Mouse (Mus musculus): ENCODE measurements around the gene A730071L15Rik. TPM values are rescaled to one million over a fixed set of nuclear protein-coding genes. Genes with fewer than 3 reads are reported as not detected.

A730071L15Rik gene
- polyA plus RNA-seq, 2 experiments: 0.30 to 0.48 TPM

- Histone ChIP-seq H3K9ac (ENCODE audit: low read depth, low read length, severe bottlenecking) (no peak overlapping the region), H3K27ac (replicated peaks; ENCODE audit: low read depth, low read length) (no peak overlapping the region), H3K36me3 (ENCODE audit: control insufficient read depth, insufficient read depth, low read length) (no peaks in the 10 kb centered on the region), H3K4me1 (ENCODE audit: control insufficient read depth, insufficient read depth, low read length) (no peaks in the 10 kb centered on the region), H3K27me3 (ENCODE audit: control insufficient read depth, insufficient read depth, low read length) (no peaks in the 10 kb centered on the region), H3K4me3 (replicated peaks; ENCODE audit: low read length) (no peak overlapping the region), H3K9me3 (ENCODE audit: control insufficient read depth, low read length) (no peaks in the 10 kb centered on the region), H3K4me2 (replicated peaks; ENCODE audit: low read depth, low read length, severe bottlenecking) (no peak overlapping the region)
- 93% methylated on average over 1 of the region's 1 CpGs for WGBS
- DNase-seq (ENCODE audit: low spot score): no peak
- ATAC-seq (ENCODE audit: low FRiP score, low read depth): no peak
- TF ChIP-seq POLR2A (IDR thresholded peaks at IDR 0.05; ENCODE audit: borderline replicate concordance, extremely low read depth, insufficient read depth, insufficient read length): no peak
These were observed 8.3 kb downstream of the A730071L15Rik start for GRCm38 (mm10) chr11:6208158-6208557.

- TF ChIP-seq POLR2A (IDR thresholded peaks at IDR 0.05; ENCODE audit: borderline replicate concordance, extremely low read depth, insufficient read depth, insufficient read length): no peak
- H3K9me3 ChIP-seq (ENCODE audit: control insufficient read depth, low read length): no peaks in the 10 kb centered on the region
- DNase-seq (ENCODE audit: low spot score) (no peak), ATAC-seq (ENCODE audit: low FRiP score, low read depth) (no peak)
- WGBS: 54% methylated on average over 3 of the region's 3 CpGs
- H3K4me3 ChIP-seq (replicated peaks; ENCODE audit: low read length): no peak overlapping the region
- no peaks in the 10 kb centered on the region for H3K4me1 ChIP-seq (ENCODE audit: control insufficient read depth, insufficient read depth, low read length)
- H3K27ac ChIP-seq (replicated peaks; ENCODE audit: low read depth, low read length): no peak overlapping the region
- no peaks in the 10 kb centered on the region for H3K36me3 ChIP-seq (ENCODE audit: control insufficient read depth, insufficient read depth, low read length)
- H3K4me2 ChIP-seq (replicated peaks; ENCODE audit: low read depth, low read length, severe bottlenecking): no peak overlapping the region
- no peak overlapping the region for H3K9ac ChIP-seq (ENCODE audit: low read depth, low read length, severe bottlenecking)
- H3K27me3 ChIP-seq (ENCODE audit: control insufficient read depth, insufficient read depth, low read length): no peaks in the 10 kb centered on the region
These were observed 17.0 kb downstream of the A730071L15Rik start for GRCm38 (mm10) chr11:6216834-6217233.

- no peak for ATAC-seq (ENCODE audit: low FRiP score, low read depth)
These were observed 18.5 kb downstream of the A730071L15Rik start for GRCm38 (mm10) chr11:6218189-6218896.

GRCm38 (mm10) chr11:6219967-6220366 is 20.1 kb downstream of the A730071L15Rik start:
- Histone ChIP-seq H3K9me3 (ENCODE audit: control insufficient read depth, low read length) (no peaks in the 10 kb centered on the region), H3K4me1 (ENCODE audit: control insufficient read depth, insufficient read depth, low read length) (no peaks in the 10 kb centered on the region), H3K36me3 (ENCODE audit: control insufficient read depth, insufficient read depth, low read length) (no peaks in the 10 kb centered on the region), H3K4me2 (replicated peaks; ENCODE audit: low read depth, low read length, severe bottlenecking) (no peak overlapping the region), H3K27ac (replicated peaks; ENCODE audit: low read depth, low read length) (no peak overlapping the region), H3K9ac (ENCODE audit: low read depth, low read length, severe bottlenecking) (no peak overlapping the region), H3K27me3 (ENCODE audit: control insufficient read depth, insufficient read depth, low read length) (no peaks in the 10 kb centered on the region), H3K4me3 (replicated peaks; ENCODE audit: low read length) (no peak overlapping the region)
- DNase-seq (ENCODE audit: low spot score) (no peak), ATAC-seq (ENCODE audit: low FRiP score, low read depth) (no peak)
- no peak for TF ChIP-seq POLR2A (IDR thresholded peaks at IDR 0.05; ENCODE audit: borderline replicate concordance, extremely low read depth, insufficient read depth, insufficient read length)
- whole genome bisulfite sequencing: 79% methylated on average over 6 of the region's 6 CpGs

More at GRCm38 (mm10) chr11:6218189-6218896, 18.5 kb downstream of the A730071L15Rik start:
- H3K9ac ChIP-seq (ENCODE audit: low read depth, low read length, severe bottlenecking): no peak overlapping the region
- no peak for TF ChIP-seq POLR2A (IDR thresholded peaks at IDR 0.05; ENCODE audit: borderline replicate concordance, extremely low read depth, insufficient read depth, insufficient read length)
- H3K9me3 ChIP-seq (ENCODE audit: control insufficient read depth, low read length): no peaks in the 10 kb centered on the region
- H3K4me1 ChIP-seq (ENCODE audit: control insufficient read depth, insufficient read depth, low read length): no peaks in the 10 kb centered on the region
- no peak for DNase-seq (ENCODE audit: low spot score)
- no peaks in the 10 kb centered on the region for H3K36me3 ChIP-seq (ENCODE audit: control insufficient read depth, insufficient read depth, low read length)
- H3K4me2 ChIP-seq (replicated peaks; ENCODE audit: low read depth, low read length, severe bottlenecking): no peak overlapping the region
- H3K27me3 ChIP-seq (ENCODE audit: control insufficient read depth, insufficient read depth, low read length): no peaks in the 10 kb centered on the region
- WGBS: 79% methylated on average over 11 of the region's 11 CpGs
- H3K27ac ChIP-seq (replicated peaks; ENCODE audit: low read depth, low read length): no peak overlapping the region
- H3K4me3 ChIP-seq (replicated peaks; ENCODE audit: low read length): no peak overlapping the region

- ATAC-seq (ENCODE audit: low FRiP score, low read depth): no peak
- H3K4me1 ChIP-seq (ENCODE audit: control insufficient read depth, insufficient read depth, low read length): no peaks in the 10 kb centered on the region
- no peak overlapping the region for H3K4me3 ChIP-seq (replicated peaks; ENCODE audit: low read length)
- no peak for DNase-seq (ENCODE audit: low spot score)
- no peaks in the 10 kb centered on the region for H3K27me3 ChIP-seq (ENCODE audit: control insufficient read depth, insufficient read depth, low read length)
- TF ChIP-seq POLR2A (IDR thresholded peaks at IDR 0.05; ENCODE audit: borderline replicate concordance, extremely low read depth, insufficient read depth, insufficient read length): no peak
- no peak overlapping the region for H3K4me2 ChIP-seq (replicated peaks; ENCODE audit: low read depth, low read length, severe bottlenecking)
- H3K9me3 ChIP-seq (ENCODE audit: control insufficient read depth, low read length): no peaks in the 10 kb centered on the region
- H3K36me3 ChIP-seq (ENCODE audit: control insufficient read depth, insufficient read depth, low read length): no peaks in the 10 kb centered on the region
- H3K9ac ChIP-seq (ENCODE audit: low read depth, low read length, severe bottlenecking): no peak overlapping the region
- 90% methylated on average over 10 of the region's 10 CpGs for WGBS
- H3K27ac ChIP-seq (replicated peaks; ENCODE audit: low read depth, low read length): no peak overlapping the region
These were observed 22.4 kb downstream of the A730071L15Rik start for GRCm38 (mm10) chr11:6222187-6222586.
